Mouse (Mus musculus) lung, postnatal 0 days (tissue): ENCODE results near the gene Ttc39b. TPM values are rescaled to one million over a fixed set of nuclear protein-coding genes. Genes with fewer than 3 reads are reported as not detected.

Experiments
- ATAC-seq: fragments of 200-750 bp; cut with Nextera tagmentation; 2 replicates; pipeline ENCODE4 v1.8.0; 2017; ENCODE audit warnings: moderate library complexity
- DNase-seq: peaks from one replicate; pipeline ENCODE4 v3.0.0-alpha.2; 2016; ENCODE audit warnings: low spot score
- H3K27ac ChIP-seq: fragments of 300-500 bp; sonication (generic); 2 replicates; pipeline ENCODE4 v1.5.1; 2014; ENCODE audit warnings: antibody characterized with exemption, mild to moderate bottlenecking, low read length, mixed read lengths
- H3K27me3 ChIP-seq: fragments of 300-500 bp; sonication (generic); replicated peaks from 2 replicates; pipeline ENCODE4 v1.6.1; 2014; ENCODE audit warnings: low read length, mixed read lengths; ENCODE audit not compliant: insufficient read depth
- H3K36me3 ChIP-seq: fragments of 300-500 bp; sonication (generic); 2 replicates; pipeline ENCODE4 v1.6.1; 2014; ENCODE audit warnings: low read length, mixed read lengths; ENCODE audit not compliant: insufficient read depth
- H3K4me1 ChIP-seq: fragments of 300-500 bp; sonication (generic); 2 replicates; pipeline ENCODE4 v1.6.1; 2014; ENCODE audit warnings: antibody characterized with exemption, low read depth, low read length, mixed read lengths; ENCODE audit not compliant: insufficient read depth
- H3K4me2 ChIP-seq: fragments of 300-500 bp; sonication (generic); replicated peaks from 2 replicates; pipeline ENCODE4 v1.6.1; 2014; ENCODE audit warnings: low read depth, mild to moderate bottlenecking, low read length, moderate library complexity, mixed read lengths
- H3K4me3 ChIP-seq: fragments of 300-500 bp; sonication (generic); 2 replicates; pipeline ENCODE4 v1.5.1; 2014; ENCODE audit warnings: low read depth, low read length
- H3K9ac ChIP-seq: fragments of 300-500 bp; sonication (generic); replicated peaks from 2 replicates; pipeline ENCODE4 v1.6.1; 2014; ENCODE audit warnings: low read depth, mild to moderate bottlenecking
- H3K9me3 ChIP-seq: fragments of 300-500 bp; sonication (generic); 2 replicates; pipeline ENCODE4 v1.6.1; 2016; ENCODE audit warnings: low read length, mixed read lengths
- CTCF ChIP-seq: IDR thresholded peaks from 2 replicates; pipeline ENCODE4 v1.5.1; 2016; ENCODE audit warnings: antibody characterized with exemption, mild to moderate bottlenecking
- EP300 ChIP-seq: IDR thresholded peaks from 2 replicates; pipeline ENCODE4 v1.6.1; 2016; ENCODE audit warnings: antibody characterized with exemption, mild to moderate bottlenecking, control low read depth
- WGBS: fragments of 180-500 bp; shearing (Covaris S2); extraction: QIAGEN DNeasy Blood & Tissue Kit; methylation state at CpG from one replicate; pipeline ENCODE4 v1.1.7; 2014; 5-methylcytosine and 5-hydroxymethylcytosine counted together
- polyA plus RNA-seq: library from polyadenylated mRNA; unstranded; fragments of >200 nt; fragmentation: Nextera tagmentation; extraction: Ambion mirVana; gene quantifications from 2 replicates; pipeline ENCODE4 v1.2.1, GENCODE M21; 2015

Gene Ttc39b
- polyA plus RNA-seq, 1 experiment from 2014 or later: 7.5 TPM

DNA sequence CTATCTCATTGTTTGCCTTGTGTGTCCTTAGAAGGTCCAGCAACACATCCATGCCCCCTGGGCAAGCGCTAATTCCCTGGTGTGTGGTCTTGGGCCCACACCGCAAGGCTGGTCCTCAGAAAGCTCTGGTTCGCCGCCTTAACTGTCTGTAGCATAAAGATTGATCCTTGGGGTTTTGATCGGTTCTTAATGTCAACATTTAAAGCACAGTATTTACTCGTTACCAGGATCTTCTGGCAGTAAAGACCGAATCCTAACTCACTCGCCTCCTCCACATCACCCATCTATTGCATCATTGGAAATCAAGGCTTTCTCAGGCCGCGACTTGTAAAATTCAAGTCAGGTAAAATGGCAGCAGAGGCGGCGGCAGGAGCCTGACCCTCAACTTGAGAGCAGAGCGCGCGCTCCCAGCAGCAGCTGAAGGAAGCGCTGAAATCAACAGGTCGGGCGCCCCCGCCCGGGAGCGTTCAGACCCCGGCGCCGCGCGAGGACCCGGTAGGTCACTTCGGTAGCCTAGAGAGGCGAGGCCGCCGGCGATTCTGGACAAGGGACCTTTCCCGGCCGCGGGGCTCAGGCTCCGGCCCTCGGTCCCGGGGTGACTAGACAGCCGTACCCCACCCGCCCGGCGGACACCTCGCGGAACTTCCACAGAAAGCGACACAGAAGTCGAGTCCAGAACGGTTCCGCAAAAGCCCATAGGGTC is 703 bp downstream of the Ttc39b start:
- DNase-seq: peak; percentile 86
- TF ChIP-seq CTCF (peak; percentile 66), EP300 (no peak)
- Histone ChIP-seq H3K27me3 (no peaks in the 10 kb centered on the region), H3K9ac (peak overlapping the region; percentile 70), H3K27ac (peak overlapping the region; percentile 93), H3K36me3 (no peaks in the 10 kb centered on the region), H3K9me3 (no peaks in the 10 kb centered on the region), H3K4me2 (peak overlapping the region; percentile 90), H3K4me1 (peaks cover 6% of the 10 kb centered on the region; the same call in 1 of the 2 replicates), H3K4me3 (peak overlapping the region; percentile 82)
- peak; percentile 68 for ATAC-seq
- 1% methylated on average over 48 of the region's 48 CpGs for WGBS

DNA sequence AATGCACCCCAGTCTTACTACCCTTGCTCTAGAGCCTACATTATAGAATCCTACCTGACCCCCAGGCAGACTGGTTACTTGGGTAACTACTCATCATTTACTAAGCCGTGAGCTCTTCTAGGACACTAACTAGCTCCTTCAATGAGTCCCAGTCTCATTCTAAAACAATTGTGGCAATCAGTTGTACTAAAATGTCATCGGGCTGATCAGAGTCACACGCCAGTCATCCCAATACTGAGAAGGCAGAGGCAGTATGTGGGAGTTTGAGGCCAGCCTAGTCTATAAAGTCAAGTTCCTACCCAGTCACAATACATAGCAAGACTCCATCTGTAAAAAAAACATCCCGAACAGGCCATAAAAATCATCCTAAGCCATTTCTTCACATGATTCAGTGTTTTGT is 4.3 kb downstream of the Ttc39b start:
- 96% methylated on average over 4 of the region's 4 CpGs for WGBS
- no peak overlapping the region for H3K4me2 ChIP-seq
- H3K4me1 ChIP-seq: peaks cover 14% of the 10 kb centered on the region
- no peak overlapping the region for H3K9ac ChIP-seq
- no peak for ATAC-seq
- H3K27ac ChIP-seq: no peak overlapping the region
- H3K36me3 ChIP-seq: no peaks in the 10 kb centered on the region
- no peak for DNase-seq
- H3K4me3 ChIP-seq: no peak overlapping the region
- no peak for TF ChIP-seq EP300
- no peak for TF ChIP-seq CTCF
- H3K9me3 ChIP-seq: no peaks in the 10 kb centered on the region
- no peaks in the 10 kb centered on the region for H3K27me3 ChIP-seq

DNA sequence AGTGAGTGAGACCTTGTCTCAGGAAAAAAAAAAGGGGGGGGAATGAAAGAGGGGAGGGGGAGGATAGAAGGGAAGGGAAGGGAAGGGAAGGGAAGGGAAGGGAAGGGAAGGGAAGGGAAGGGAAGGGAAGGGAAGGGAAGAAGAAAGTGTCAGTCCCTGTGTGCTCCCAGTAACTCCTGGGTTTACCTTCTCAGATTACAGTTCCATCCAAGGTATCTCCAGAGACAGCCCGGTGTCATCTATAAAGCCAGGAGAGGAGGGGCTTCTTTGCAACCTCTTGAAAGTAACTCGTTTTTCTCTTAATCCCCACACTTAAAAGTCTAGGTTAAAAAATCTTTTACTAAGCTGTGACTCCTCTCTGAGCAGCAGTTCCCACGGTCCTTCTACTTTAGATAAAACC is 5.3 kb downstream of the Ttc39b start:
- no peak for ATAC-seq
- 19% methylated on average over 3 of the region's 3 CpGs for WGBS
- Histone ChIP-seq H3K36me3 (no peaks in the 10 kb centered on the region), H3K4me3 (no peak overlapping the region), H3K9ac (no peak overlapping the region), H3K4me1 (peaks cover 17% of the 10 kb centered on the region), H3K27ac (no peak overlapping the region), H3K9me3 (no peaks in the 10 kb centered on the region), H3K27me3 (no peaks in the 10 kb centered on the region), H3K4me2 (no peak overlapping the region)
- TF ChIP-seq CTCF: no peak
- no peak for TF ChIP-seq EP300
- DNase-seq: no peak

DNA sequence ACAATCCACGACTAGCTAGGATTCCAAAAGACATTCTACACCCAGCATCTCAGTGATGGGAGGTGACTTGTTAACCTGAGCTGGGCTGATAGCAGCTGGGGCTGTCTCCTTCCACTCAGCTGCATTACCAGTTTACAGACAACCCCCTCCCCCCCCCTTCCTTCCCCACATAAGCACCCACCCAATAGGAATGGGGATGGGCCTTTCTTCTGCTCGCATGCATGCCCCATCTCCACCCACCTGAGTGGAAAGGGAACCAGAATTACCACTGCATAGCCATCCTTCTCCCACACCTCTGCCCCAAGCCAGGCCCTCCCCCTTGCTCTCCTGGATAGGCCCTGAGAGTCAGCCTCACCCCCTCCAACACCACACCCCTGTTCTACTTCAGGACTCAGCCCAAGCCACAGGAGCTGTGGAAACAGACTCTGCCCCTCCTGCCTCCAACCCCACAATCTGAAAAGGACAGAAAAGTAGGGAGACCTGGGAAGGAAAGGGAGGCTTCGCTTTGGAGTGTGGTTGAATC is 6.2 kb downstream of the Ttc39b start:
- no peaks in the 10 kb centered on the region for H3K9me3 ChIP-seq
- H3K9ac ChIP-seq: no peak overlapping the region
- TF ChIP-seq EP300 (no peak), CTCF (no peak)
- no peak overlapping the region for H3K27ac ChIP-seq
- H3K4me3 ChIP-seq: no peak overlapping the region
- 58% methylated on average over 3 of the region's 3 CpGs for WGBS
- ATAC-seq: peak; percentile 70
- H3K4me2 ChIP-seq: no peak overlapping the region
- no peaks in the 10 kb centered on the region for H3K27me3 ChIP-seq
- H3K36me3 ChIP-seq: no peaks in the 10 kb centered on the region
- DNase-seq: peak; percentile 59
- peaks cover 13% of the 10 kb centered on the region for H3K4me1 ChIP-seq

DNA sequence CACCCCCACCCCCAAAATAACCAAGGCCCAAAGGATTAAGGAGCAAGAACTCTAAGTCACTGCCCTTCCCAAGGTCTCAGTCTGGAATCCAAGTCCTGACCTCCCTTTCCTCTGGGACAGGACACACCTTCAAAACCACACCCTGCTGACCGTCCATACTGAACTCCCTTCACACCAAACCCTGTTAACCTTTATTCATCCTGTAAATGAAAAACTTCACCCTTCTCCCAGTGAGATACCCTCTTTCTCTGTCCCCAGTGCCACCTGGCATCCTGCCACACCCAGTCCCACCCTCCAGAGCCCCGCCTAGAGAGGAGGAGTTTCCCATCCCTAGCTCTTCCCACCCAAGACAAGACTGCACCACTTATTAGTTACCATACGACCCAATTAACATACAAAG is 7.3 kb downstream of the Ttc39b start:
- DNase-seq: no peak
- TF ChIP-seq CTCF: no peak
- TF ChIP-seq EP300: no peak
- Histone ChIP-seq H3K36me3 (no peaks in the 10 kb centered on the region), H3K27ac (no peak overlapping the region), H3K9me3 (no peaks in the 10 kb centered on the region), H3K4me3 (no peak overlapping the region), H3K4me2 (no peak overlapping the region), H3K4me1 (peaks cover 11% of the 10 kb centered on the region), H3K9ac (no peak overlapping the region), H3K27me3 (no peaks in the 10 kb centered on the region)
- WGBS: 74% methylated on average over 3 of the region's 3 CpGs
- ATAC-seq: no peak

DNA sequence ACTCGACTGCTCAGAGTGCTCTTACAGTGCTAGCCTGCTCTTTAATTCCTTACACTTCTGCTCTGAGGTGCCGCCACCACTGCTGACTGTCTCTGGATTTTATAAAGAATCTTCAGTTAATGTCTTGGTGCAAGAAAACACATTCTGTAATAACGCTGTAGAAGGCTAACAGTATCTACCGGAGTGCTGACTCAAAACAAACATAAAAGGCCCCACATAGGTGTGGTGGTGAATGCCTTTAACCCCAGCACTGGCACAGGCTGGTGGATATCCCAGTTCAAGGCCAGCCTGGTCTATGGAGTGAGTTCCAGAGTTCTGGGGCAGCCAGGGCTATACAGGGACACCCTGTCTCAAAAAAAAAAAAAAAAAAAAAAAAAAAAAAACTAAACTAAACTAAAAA is 8.1 kb downstream of the Ttc39b start:
- peak overlapping the region; percentile 55 for H3K4me2 ChIP-seq
- H3K9ac ChIP-seq: no peak overlapping the region
- 49% methylated on average over 4 of the region's 4 CpGs for WGBS
- no peaks in the 10 kb centered on the region for H3K36me3 ChIP-seq
- TF ChIP-seq CTCF (no peak), EP300 (no peak)
- peak overlapping the region; percentile 85 for H3K27ac ChIP-seq
- H3K4me1 ChIP-seq: peaks cover 11% of the 10 kb centered on the region
- DNase-seq (no peak), ATAC-seq (no peak; the same call in 1 of the 2 replicates)
- H3K9me3 ChIP-seq: no peaks in the 10 kb centered on the region
- no peak overlapping the region for H3K4me3 ChIP-seq
- no peaks in the 10 kb centered on the region for H3K27me3 ChIP-seq
